Mouse (Mus musculus) limb, embryonic 14.5 days (tissue): Measurements from ENCODE around the gene Zfp982. TPM values are rescaled to one million over a fixed set of nuclear protein-coding genes. Genes with fewer than 3 reads are reported as not detected.
"Not testable (repeated sequence)": the region's sequence is repeated elsewhere in the genome, so short reads cannot be mapped to it uniquely, and the experiment has no call there.

Source experiments
- ATAC-seq: fragments of 200-750 bp; cut with Nextera tagmentation; 2 replicates; pipeline ENCODE4 v1.8.0; 2017; ENCODE audit warnings: low read depth, moderate number of reproducible peaks, moderate TSS enrichment; ENCODE audit not compliant: low FRiP score
- DNase-seq: peaks from one replicate; pipeline ENCODE4 v3.0.0-alpha.2; 2015; ENCODE audit warnings: low spot score
- H3K27ac ChIP-seq: fragments of 300-500 bp; sonication (generic); replicated peaks from 2 replicates; pipeline ENCODE4 v1.5.1; 2014; ENCODE audit warnings: low read depth, mild to moderate bottlenecking, low read length, moderate library complexity, mixed read lengths
- H3K27me3 ChIP-seq: fragments of 300-500 bp; sonication (generic); 2 replicates; pipeline ENCODE4 v1.6.1; 2014; ENCODE audit warnings: low read length, mixed read lengths; ENCODE audit not compliant: control insufficient read depth, insufficient read depth
- H3K36me3 ChIP-seq: fragments of 300-500 bp; sonication (generic); 2 replicates; pipeline ENCODE4 v1.6.1; 2014; ENCODE audit warnings: mild to moderate bottlenecking, low read length, moderate library complexity, mixed read lengths; ENCODE audit not compliant: control insufficient read depth, insufficient read depth
- H3K4me1 ChIP-seq: fragments of 300-500 bp; sonication (generic); 2 replicates; pipeline ENCODE4 v1.6.1; 2014; ENCODE audit warnings: antibody characterized with exemption, low read length, mixed read lengths; ENCODE audit not compliant: control insufficient read depth, insufficient read depth
- H3K4me2 ChIP-seq: fragments of 300-500 bp; sonication (generic); replicated peaks from 2 replicates; pipeline ENCODE4 v1.6.1; 2014; ENCODE audit warnings: low read depth, mild to moderate bottlenecking, low read length, moderate library complexity; ENCODE audit not compliant: severe bottlenecking
- H3K4me3 ChIP-seq: fragments of 300-500 bp; sonication (generic); replicated peaks from 2 replicates; pipeline ENCODE4 v1.5.1; 2014; ENCODE audit warnings: low read length
- H3K9ac ChIP-seq: fragments of 300-500 bp; sonication (generic); 2 replicates; pipeline ENCODE4 v1.6.1; 2014; ENCODE audit warnings: mild to moderate bottlenecking, low read depth, low read length, moderate library complexity; ENCODE audit not compliant: severe bottlenecking
- H3K9me3 ChIP-seq: fragments of 300-500 bp; sonication (generic); 2 replicates; pipeline ENCODE4 v1.6.1; 2016; ENCODE audit warnings: low read length; ENCODE audit not compliant: control insufficient read depth
- POLR2A ChIP-seq: fragments of 200-500 bp; IDR thresholded peaks from 2 replicates; pipeline ENCODE4 v1.8.0; 2012; ENCODE audit warnings: inconsistent platforms, mild to moderate bottlenecking, moderate library complexity, borderline replicate concordance; ENCODE audit not compliant: insufficient read depth, insufficient read length; ENCODE audit errors: extremely low read depth
- WGBS: fragments of 180-500 bp; shearing (Covaris S2); extraction: QIAGEN DNeasy Blood & Tissue Kit; methylation state at CpG from one replicate; pipeline ENCODE4 v1.1.7; 2014; 5-methylcytosine and 5-hydroxymethylcytosine counted together
- polyA plus RNA-seq, 2 experiments: library from polyadenylated mRNA; depleted of rRNA in 1 of 2; stranded (reverse) in 1 of 2; unstranded in 1 of 2; fragments of >200 nt; fragmentation: Nextera tagmentation in 1 of 2; extraction: Ambion mirVana in 1 of 2; gene quantifications; 2 replicates each; pipeline versions ENCODE4 v1.2.1 to v1.2.3; 2012 to 2014

Zfp982 gene
- polyA plus RNA-seq, 2 experiments: 3.4 to 6.4 TPM

DNA sequence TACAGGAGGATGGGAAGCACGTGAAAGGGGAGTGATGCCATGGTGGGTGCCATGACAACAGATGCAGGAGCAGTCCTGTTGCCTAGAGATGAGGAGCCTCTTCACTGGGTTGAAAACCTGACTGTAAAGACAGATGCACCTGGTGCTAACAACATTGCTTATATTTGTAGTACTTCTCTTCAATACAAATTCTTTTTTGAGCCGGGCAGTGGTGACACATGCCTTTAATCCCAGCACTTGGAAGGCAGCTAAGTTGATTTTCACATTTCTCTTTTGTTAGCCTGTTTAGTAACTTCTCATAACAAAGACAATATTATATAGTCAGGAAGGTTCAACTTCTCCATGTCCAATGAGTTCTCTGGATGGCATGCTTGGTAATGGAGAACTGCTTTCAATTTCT lies 26.8 kb downstream of the Zfp982 start:
- 70% methylated on average over 2 of the region's 2 CpGs for WGBS
- no peaks in the 10 kb centered on the region for H3K27me3 ChIP-seq
- no peaks in the 10 kb centered on the region for H3K36me3 ChIP-seq
- H3K27ac ChIP-seq: no peak overlapping the region
- TF ChIP-seq POLR2A: no peak
- H3K4me3 ChIP-seq: no peak overlapping the region
- no peaks in the 10 kb centered on the region for H3K4me1 ChIP-seq
- DNase-seq (no peak), ATAC-seq (no peak)
- H3K9ac ChIP-seq: no peak overlapping the region
- H3K4me2 ChIP-seq: no peak overlapping the region
- H3K9me3 ChIP-seq: peaks cover 67% of the 10 kb centered on the region

DNA sequence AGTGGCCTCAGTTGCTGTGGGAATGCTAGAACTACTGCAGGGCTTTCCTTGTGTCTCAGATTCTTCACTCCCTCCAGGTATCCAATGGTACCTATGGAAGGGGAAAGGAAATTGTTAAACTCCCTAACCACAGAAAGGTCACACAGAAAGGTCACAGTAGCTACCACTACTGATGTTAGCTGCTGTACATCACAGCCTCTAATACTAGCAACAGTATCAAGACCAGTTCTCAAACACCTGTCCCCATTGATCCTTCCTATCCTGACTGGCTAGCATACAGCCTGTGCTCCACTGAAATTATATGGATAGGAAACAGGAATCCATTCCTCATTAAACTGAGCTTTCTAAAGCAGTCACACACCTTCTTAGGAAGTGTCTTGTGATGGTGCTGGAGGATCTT lies 27.9 kb downstream of the Zfp982 start:
- no peak overlapping the region for H3K4me3 ChIP-seq
- TF ChIP-seq POLR2A: no peak
- H3K27me3 ChIP-seq: no peaks in the 10 kb centered on the region
- no peaks in the 10 kb centered on the region for H3K4me1 ChIP-seq
- H3K36me3 ChIP-seq: no peaks in the 10 kb centered on the region
- ATAC-seq (no peak), DNase-seq (no peak)
- no peak overlapping the region for H3K9ac ChIP-seq
- H3K4me2 ChIP-seq: no peak overlapping the region
- no peak overlapping the region for H3K27ac ChIP-seq
- peaks cover 75% of the 10 kb centered on the region for H3K9me3 ChIP-seq

DNA sequence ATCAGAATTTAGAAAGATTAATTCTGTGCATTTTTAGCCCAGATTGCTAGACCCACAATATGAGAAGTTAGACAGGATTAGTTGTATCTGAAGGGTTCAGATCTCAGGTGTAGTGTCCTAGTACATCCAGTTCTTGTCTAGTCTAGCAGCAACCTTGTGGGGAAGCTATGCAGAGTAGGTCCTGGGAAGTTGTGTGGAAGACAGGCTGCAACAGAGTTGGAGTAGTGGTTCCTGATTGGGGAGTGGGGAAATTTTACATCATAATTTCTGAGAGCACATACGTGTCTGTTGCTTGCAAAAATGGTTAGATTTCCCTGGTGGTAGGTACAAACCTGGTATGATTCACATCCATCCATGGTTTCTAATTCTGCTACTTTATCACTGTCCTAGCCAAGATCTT lies 32.9 kb downstream of the Zfp982 start:
- no peak overlapping the region for H3K4me3 ChIP-seq
- H3K4me1 ChIP-seq: no peaks in the 10 kb centered on the region
- no peak for TF ChIP-seq POLR2A
- no peak overlapping the region for H3K9ac ChIP-seq
- no peak for DNase-seq
- no peak for ATAC-seq
- peaks cover 53% of the 10 kb centered on the region for H3K9me3 ChIP-seq
- no peaks in the 10 kb centered on the region for H3K36me3 ChIP-seq
- H3K27ac ChIP-seq: no peak overlapping the region
- WGBS: 79% methylated on average over 1 of the region's 1 CpGs
- no peak overlapping the region for H3K4me2 ChIP-seq
- H3K27me3 ChIP-seq: no peaks in the 10 kb centered on the region

DNA sequence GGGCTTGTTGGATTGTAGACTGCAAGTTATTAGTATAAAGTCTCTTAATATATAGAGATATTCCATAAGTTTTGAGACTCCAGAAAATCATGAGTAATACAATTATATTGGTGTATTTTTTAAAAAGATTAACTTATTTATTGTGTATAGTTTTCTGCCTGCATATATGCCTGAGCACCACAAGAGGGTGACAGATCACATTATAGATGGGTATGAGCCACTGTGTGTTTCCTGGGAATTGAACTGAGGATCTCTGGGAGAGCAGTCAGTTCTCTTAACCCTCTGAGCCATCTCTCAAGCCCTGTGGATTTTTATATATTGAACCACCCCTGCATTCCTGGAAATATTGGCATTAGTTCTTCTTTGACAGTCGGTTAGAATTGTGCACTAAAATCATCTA lies 38.1 kb downstream of the Zfp982 start:
- ATAC-seq (no peak), DNase-seq (no peak)
- TF ChIP-seq POLR2A: no peak
- Histone ChIP-seq H3K9ac (no peak overlapping the region), H3K4me2 (no peak overlapping the region), H3K27me3 (no peaks in the 10 kb centered on the region), H3K4me3 (no peak overlapping the region), H3K9me3 (peaks cover 25% of the 10 kb centered on the region), H3K4me1 (no peaks in the 10 kb centered on the region), H3K36me3 (no peaks in the 10 kb centered on the region), H3K27ac (no peak overlapping the region)
- WGBS: 86% methylated on average over 1 of the region's 1 CpGs

DNA sequence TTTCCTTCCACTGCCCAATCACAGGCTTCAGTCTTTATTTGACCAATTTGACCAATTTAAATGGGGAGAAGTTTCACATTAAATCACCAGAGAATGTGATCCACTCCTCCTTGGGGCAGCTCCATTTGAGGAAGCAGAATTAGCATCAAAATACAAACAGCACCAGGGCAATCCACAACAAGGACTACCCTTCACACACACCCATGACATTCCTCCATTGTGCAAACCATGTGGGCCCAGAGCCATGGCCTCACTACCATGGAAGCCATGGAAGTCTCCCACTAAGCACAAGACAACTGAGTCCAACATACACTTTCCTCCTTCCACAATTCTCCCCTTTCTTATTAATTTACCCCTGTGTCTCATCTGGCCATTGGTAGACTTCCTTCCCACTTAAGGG lies 43.7 kb downstream of the Zfp982 start:
- ATAC-seq: not testable (repeated sequence)

DNA sequence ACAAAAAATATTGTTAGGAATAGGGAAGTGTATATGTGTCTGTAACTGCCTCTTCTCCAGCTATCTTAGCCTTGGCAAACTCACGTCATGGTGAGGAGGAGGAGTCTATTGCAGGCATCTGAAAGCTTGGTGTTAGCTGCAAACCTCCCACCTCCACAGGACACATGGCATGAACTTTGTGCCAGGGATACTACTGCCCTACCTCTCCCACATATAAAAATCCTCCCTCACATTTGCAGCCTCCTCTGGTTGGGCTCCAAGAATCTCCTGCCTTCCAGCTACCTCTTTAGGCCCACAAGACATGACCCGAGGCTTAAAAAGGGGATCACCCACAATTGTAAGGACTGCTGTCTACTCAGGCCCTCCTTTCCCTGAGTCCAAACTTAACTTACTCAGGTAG lies 45.5 kb downstream of the Zfp982 start:
- Histone ChIP-seq H3K27ac (no peak overlapping the region), H3K4me2 (no peak overlapping the region), H3K36me3 (no peaks in the 10 kb centered on the region), H3K4me1 (no peaks in the 10 kb centered on the region), H3K27me3 (no peaks in the 10 kb centered on the region), H3K9me3 (peaks cover 42% of the 10 kb centered on the region), H3K9ac (no peak overlapping the region), H3K4me3 (no peak overlapping the region)
- TF ChIP-seq POLR2A: no peak
- WGBS: 91% methylated on average over 2 of the region's 2 CpGs
- DNase-seq (no peak), ATAC-seq (no peak)

More for the DNA sequence above, 43.7 kb downstream of the Zfp982 start:
- H3K27ac ChIP-seq, H3K27me3 ChIP-seq, H3K9ac ChIP-seq, H3K4me2 ChIP-seq, DNase-seq, H3K4me3 ChIP-seq, H3K4me1 ChIP-seq, H3K36me3 ChIP-seq: not testable (repeated sequence)
- H3K9me3 ChIP-seq: peaks cover 34% of the 10 kb centered on the region

DNA sequence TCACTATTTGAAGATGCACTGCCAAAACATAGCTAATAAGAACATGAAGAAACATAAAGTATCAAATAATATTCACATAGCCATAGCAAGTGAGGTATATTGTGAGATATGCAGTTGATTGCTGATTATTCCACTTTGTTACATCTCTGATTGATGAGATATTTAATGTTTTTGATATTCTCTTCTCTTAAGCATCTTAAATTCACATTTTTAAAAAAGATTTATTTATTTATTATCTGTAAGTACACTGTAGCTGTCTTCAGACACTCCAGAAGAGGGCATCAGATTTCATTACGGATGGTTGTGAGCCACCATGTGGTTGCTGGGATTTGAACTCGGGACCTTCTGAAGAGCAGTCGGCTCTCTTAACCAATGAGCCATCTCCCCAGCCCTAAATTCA lies 47.7 kb downstream of the Zfp982 start, which contains the start of gene Gm16503:
Gm16503 (plus strand) TSS at position 301 of the 400 bp plus-strand sequence.
- not testable (repeated sequence) for H3K27ac ChIP-seq, H3K36me3 ChIP-seq, H3K4me1 ChIP-seq, H3K27me3 ChIP-seq, ATAC-seq, H3K4me3 ChIP-seq, H3K9ac ChIP-seq, DNase-seq, H3K4me2 ChIP-seq
- H3K9me3 ChIP-seq: peaks cover 41% of the 10 kb centered on the region
- 87% methylated on average over 3 of the region's 3 CpGs for WGBS
